Mouse (Mus musculus) lung, embryonic 14.5 days (tissue): ENCODE results near the gene Dpep1. TPM values are rescaled to one million over a fixed set of nuclear protein-coding genes. Genes with fewer than 3 reads are reported as not detected.
"Not testable (repeated sequence)": the region's sequence is repeated elsewhere in the genome, so short reads cannot be mapped to it uniquely, and the experiment has no call there.

Source experiments
- ATAC-seq: fragments of 200-750 bp; cut with Nextera tagmentation; 2 replicates; pipeline ENCODE4 v1.8.0; 2017; ENCODE audit warnings: mild to moderate bottlenecking, moderate TSS enrichment, moderate library complexity; ENCODE audit not compliant: insufficient read depth
- DNase-seq: peaks from one replicate; pipeline ENCODE4 v3.0.0-alpha.2; 2015
- H3K27ac ChIP-seq: fragments of 300-500 bp; sonication (generic); 2 replicates; pipeline ENCODE4 v1.5.1; 2014; ENCODE audit warnings: low read depth, mild to moderate bottlenecking, moderate library complexity
- H3K27me3 ChIP-seq: fragments of 300-500 bp; sonication (generic); 2 replicates; pipeline ENCODE4 v1.6.1; 2014; ENCODE audit warnings: low read length, control low read depth; ENCODE audit not compliant: insufficient read depth
- H3K36me3 ChIP-seq: fragments of 300-500 bp; sonication (generic); 2 replicates; pipeline ENCODE4 v1.6.1; 2014; ENCODE audit warnings: control low read depth; ENCODE audit not compliant: insufficient read depth
- H3K4me1 ChIP-seq: fragments of 300-500 bp; sonication (generic); 2 replicates; pipeline ENCODE4 v1.6.1; 2014; ENCODE audit warnings: antibody characterized with exemption, control low read depth; ENCODE audit not compliant: insufficient read depth
- H3K4me2 ChIP-seq: fragments of 300-500 bp; sonication (generic); 2 replicates; pipeline ENCODE4 v1.6.1; 2014; ENCODE audit warnings: mild to moderate bottlenecking
- H3K4me3 ChIP-seq: fragments of 300-500 bp; sonication (generic); 2 replicates; pipeline ENCODE4 v1.5.1; 2014; ENCODE audit warnings: low read depth, low read length
- H3K9ac ChIP-seq: fragments of 300-500 bp; sonication (generic); 2 replicates; pipeline ENCODE4 v1.6.1; 2014
- H3K9me3 ChIP-seq: fragments of 300-500 bp; sonication (generic); 2 replicates; pipeline ENCODE4 v1.6.1; 2016; ENCODE audit warnings: low read depth, low read length, control low read depth
- CTCF ChIP-seq: IDR thresholded peaks from 2 replicates; pipeline ENCODE4 v1.5.1; 2016; ENCODE audit warnings: antibody characterized with exemption, low read depth
- WGBS: fragments of 180-500 bp; shearing (Covaris S2); extraction: QIAGEN DNeasy Blood & Tissue Kit; methylation state at CpG from one replicate; pipeline ENCODE4 v1.1.7; 2014; 5-methylcytosine and 5-hydroxymethylcytosine counted together
- polyA plus RNA-seq: library from polyadenylated mRNA; unstranded; fragments of >200 nt; fragmentation: Nextera tagmentation; extraction: Ambion mirVana; gene quantifications from 2 replicates; pipeline ENCODE4 v1.2.1, GENCODE M21; 2014

The Dpep1 gene
- polyA plus RNA-seq, 1 experiment from 2014 or later: 1.0 TPM

DNA sequence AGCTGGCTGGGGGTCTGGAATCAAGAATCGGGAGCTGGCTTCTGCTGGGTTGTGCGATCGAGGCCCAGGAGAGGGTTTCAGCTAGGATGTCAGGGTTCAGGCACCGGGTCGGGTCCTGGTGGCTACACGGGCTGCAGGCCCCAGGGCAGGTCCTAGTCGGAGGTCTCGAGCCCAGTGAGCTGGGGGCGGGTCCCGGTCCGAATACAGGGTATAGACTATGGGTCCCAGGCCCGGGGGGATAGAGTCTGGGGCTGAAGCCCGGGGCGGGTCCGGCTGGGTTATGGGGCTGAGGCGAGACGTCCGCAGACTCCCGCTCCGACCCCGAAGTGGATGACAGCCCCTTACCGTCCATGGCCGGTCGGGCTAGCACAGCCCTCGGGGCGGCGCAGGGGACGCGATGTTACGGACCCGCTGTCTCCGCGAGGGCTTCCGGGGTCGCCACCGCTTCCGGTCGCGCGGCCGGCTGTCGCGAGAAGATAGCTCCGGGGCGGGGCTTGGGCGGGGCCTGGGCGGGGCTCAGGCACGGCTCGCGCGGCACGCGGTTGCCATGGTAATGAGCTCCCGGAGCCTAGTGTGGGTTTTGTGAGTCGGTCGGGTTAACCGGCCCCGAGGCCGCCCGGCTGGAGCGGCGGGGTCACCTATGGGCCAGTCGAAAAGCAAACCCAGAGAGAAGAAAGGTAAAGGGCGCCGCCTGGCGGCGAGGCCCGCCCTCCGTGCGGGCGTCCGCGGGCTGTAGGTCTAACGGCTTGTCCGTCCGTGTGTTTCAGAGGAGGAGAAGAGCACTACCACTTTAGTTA lies 26.5 kb downstream of the Dpep1 start, which contains the start of the genes Chmp1a and Spata33:
TSS of gene Chmp1a (minus strand) at position 443 of the 797 bp plus-strand sequence.
TSS of gene Spata33 (plus strand) at position 512 of the 797 bp plus-strand sequence.
- Histone ChIP-seq H3K4me3 (peak within 1 kb of the TSS; percentile 93), H3K4me1 (0 out of 2 replicates have a peak, but pooled peaks cover 4% of the 10 kb centered on the region), H3K27me3 (no peaks in the 10 kb centered on the region), H3K9me3 (no peaks in the 10 kb centered on the region), H3K4me2 (peak within 1 kb of the TSS; percentile 96), H3K27ac (peak within 1 kb of the TSS; percentile 50; the same call in 1 of the 2 replicates), H3K36me3 (peaks cover 25% of the 10 kb centered on the region), H3K9ac (peak within 1 kb of the TSS; percentile 97)
- peak; percentile 95 for DNase-seq
- TF ChIP-seq CTCF: peak; percentile 68
- under 1% methylated on average over 76 of the region's 76 CpGs for whole genome bisulfite sequencing
- peak; percentile 92 for ATAC-seq

DNA sequence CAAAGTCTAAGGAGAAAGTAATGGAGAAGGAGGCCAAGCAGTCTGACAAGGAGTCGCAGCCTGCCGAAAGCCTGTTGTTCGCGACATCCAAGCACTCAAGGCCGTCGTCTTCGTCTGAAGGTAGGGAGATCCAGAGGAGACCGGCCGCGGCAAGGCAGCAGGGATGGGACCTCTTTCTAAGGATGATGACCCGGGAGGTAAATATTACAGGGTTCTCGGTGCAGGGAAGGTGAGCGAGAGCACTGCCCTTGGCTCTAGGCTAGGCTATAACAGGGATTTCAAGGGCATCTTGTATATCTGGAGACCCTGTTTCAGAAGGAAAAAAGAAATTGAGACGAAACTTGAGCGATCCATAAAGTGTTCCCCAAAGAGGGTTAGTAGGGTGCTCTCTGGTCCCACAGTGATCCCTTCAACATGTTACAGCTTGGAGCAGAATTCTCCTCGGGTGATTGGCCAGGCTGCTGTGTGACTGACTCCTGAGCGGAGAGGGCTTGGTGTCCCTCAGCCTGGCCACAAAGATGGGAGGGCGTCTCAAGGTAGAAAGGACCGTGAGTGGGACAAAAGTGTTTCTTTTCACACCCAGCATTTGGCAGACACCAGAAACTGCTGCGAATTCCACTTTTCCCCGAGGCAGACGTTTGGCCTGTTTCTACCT lies 27.2 kb downstream of the Dpep1 start:
- Histone ChIP-seq H3K27me3 (no peaks in the 10 kb centered on the region), H3K4me1 (0 out of 2 replicates have a peak, but pooled peaks cover 4% of the 10 kb centered on the region), H3K4me2 (peak overlapping the region; percentile 96), H3K36me3 (peaks cover 18% of the 10 kb centered on the region), H3K4me3 (peak overlapping the region; percentile 93), H3K9me3 (no peaks in the 10 kb centered on the region), H3K27ac (peak overlapping the region; percentile 46; the same call in 1 of the 2 replicates), H3K9ac (peak overlapping the region; percentile 97)
- no peak for DNase-seq
- 10% methylated on average over 22 of the region's 22 CpGs for WGBS
- no peak for TF ChIP-seq CTCF
- ATAC-seq: no peak; the same call in 1 of the 2 replicates

DNA sequence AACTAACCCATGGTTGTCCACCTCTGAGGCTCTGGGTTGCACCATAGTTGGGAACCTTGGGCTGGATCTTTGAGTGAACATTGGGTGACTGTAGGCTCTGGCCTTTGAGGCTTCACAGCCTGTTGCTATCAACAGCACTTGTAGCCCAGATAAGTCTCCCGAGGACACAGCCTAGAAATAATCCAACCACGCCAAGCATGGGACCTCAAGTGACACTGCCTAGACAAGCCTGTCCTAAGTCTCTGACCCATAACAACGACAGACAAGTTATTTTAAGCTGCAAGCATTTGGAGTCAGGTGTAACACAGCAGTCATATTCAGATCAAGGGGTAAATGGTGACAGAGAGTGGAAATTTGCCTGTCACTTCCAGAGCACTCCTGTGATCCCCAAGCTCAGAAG lies 29.4 kb downstream of the Dpep1 start:
- no peak overlapping the region for H3K9ac ChIP-seq
- no peaks in the 10 kb centered on the region for H3K9me3 ChIP-seq
- no peaks in the 10 kb centered on the region for H3K36me3 ChIP-seq
- no peak overlapping the region for H3K27ac ChIP-seq
- ATAC-seq: no peak
- no peaks in the 10 kb centered on the region for H3K27me3 ChIP-seq
- H3K4me2 ChIP-seq: no peak overlapping the region
- H3K4me1 ChIP-seq: 0 out of 2 replicates have a peak, but pooled peaks cover 4% of the 10 kb centered on the region
- WGBS: 65% methylated on average over 3 of the region's 3 CpGs
- no peak for TF ChIP-seq CTCF
- no peak overlapping the region for H3K4me3 ChIP-seq
- no peak for DNase-seq

GRCm38 (mm10) chr8:123220917-123221316 lies 34.9 kb downstream of the Dpep1 start:
- no peak for ATAC-seq
- peaks cover 6% of the 10 kb centered on the region; the same call in 1 of the 2 replicates for H3K4me1 ChIP-seq
- DNase-seq: peak; percentile 28
- H3K27ac ChIP-seq: no peak overlapping the region
- 62% methylated on average over 1 of the region's 1 CpGs for WGBS
- H3K36me3 ChIP-seq: no peaks in the 10 kb centered on the region
- no peak overlapping the region for H3K4me3 ChIP-seq
- H3K27me3 ChIP-seq: no peaks in the 10 kb centered on the region
- H3K9ac ChIP-seq: no peak overlapping the region
- no peaks in the 10 kb centered on the region for H3K9me3 ChIP-seq
- TF ChIP-seq CTCF: no peak
- H3K4me2 ChIP-seq: no peak overlapping the region

DNA sequence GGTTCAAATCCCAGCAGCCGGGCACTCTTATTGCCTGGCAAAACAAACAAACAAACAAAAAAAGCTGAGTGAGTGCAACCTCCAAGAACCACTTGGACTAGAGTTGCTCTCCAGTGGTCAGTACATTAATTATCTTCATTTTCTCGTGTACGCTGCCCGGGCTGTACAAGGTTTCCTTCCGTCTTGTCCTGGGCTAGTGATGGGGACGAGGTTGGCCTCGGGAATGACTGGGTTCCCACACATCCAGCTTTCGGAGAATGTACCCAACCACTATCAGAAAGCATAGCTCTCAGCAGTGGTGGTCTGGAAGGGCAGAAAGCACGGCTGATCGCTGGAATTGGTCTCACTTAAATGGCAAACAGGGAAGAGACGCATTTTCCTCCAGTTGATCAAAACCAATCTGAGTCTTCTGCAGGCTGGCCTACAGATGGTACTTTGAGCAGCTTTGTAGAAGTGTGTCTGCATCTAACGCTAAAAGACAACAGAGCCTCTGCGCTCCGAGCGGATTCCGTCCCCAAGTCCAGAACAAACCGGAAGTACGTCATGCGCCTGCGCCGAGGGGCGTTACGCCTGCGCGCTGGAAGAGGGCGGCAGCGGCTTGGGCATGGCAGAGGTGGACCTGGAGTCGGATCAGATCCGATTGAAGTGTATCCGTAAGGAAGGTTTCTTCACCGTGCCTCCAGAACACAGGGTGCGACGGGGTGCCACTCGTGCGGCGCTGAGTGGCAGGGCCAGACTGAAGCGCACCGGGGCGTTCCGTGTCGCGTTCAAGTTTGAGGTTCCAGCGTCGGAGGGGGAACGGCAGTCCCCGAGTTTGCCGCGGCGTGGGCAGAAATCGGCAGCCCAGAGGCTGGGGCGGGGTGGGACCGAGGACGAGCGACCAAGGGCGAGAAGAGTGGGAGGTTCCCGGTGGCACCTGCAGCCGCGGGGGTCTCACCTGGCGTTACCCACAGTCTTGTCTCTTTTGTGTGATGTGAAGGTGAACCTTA lies 38.5 kb downstream of the Dpep1 start, which contains the start of gene Cdk10:
TSS of gene Cdk10 (plus strand) at position 565 of the 989 bp plus-strand sequence.
- no peaks in the 10 kb centered on the region for H3K27me3 ChIP-seq
- ATAC-seq (peak; percentile 92), DNase-seq (peak; percentile 98)
- H3K4me1 ChIP-seq: peaks cover 6% of the 10 kb centered on the region; the same call in 1 of the 2 replicates
- H3K9me3 ChIP-seq: no peaks in the 10 kb centered on the region
- peak; percentile 8; the same call in 1 of the 2 replicates for TF ChIP-seq CTCF
- peak within 1 kb of the TSS; percentile 89 for H3K4me3 ChIP-seq
- whole genome bisulfite sequencing: 2% methylated on average over 59 of the region's 59 CpGs
- H3K9ac ChIP-seq: peak within 1 kb of the TSS; percentile 94
- peak within 1 kb of the TSS; percentile 82 for H3K27ac ChIP-seq
- peaks cover 32% of the 10 kb centered on the region for H3K36me3 ChIP-seq
- peak within 1 kb of the TSS; percentile 96 for H3K4me2 ChIP-seq

- no peak overlapping the region for H3K9ac ChIP-seq
- no peaks in the 10 kb centered on the region for H3K9me3 ChIP-seq
- TF ChIP-seq CTCF: no peak
- peaks cover 6% of the 10 kb centered on the region; the same call in 1 of the 2 replicates for H3K4me1 ChIP-seq
- WGBS: 85% methylated on average over 1 of the region's 1 CpGs
- H3K27ac ChIP-seq: no peak overlapping the region
- H3K4me3 ChIP-seq: no peak overlapping the region
- no peak for DNase-seq
- ATAC-seq: no peak
- no peak overlapping the region for H3K4me2 ChIP-seq
- peaks cover 32% of the 10 kb centered on the region for H3K36me3 ChIP-seq
- H3K27me3 ChIP-seq: no peaks in the 10 kb centered on the region
Measured at GRCm38 (mm10) chr8:123228416-123228815, 42.4 kb downstream of the Dpep1 start.

DNA sequence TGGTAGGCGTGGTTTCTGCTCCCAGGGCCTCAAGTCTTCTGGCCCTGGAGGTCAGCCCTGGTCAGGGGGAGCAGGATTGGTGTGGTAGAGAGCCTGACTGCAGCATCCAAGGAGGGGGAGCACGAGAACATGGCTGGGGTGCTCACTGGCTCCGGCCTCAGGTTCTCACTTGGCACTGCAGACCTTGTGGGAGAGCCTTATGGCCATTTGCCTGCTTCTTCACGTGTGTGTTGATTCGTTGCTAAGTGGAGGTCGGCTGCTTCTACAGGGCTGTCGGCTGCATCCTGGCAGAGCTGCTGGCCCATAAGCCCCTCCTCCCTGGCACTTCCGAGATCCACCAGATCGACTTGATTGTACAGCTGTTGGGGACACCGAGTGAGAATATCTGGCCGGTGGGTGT lies 44.3 kb downstream of the Dpep1 start:
- peaks cover 15% of the 10 kb centered on the region; the same call in 1 of the 2 replicates for H3K27me3 ChIP-seq
- ATAC-seq, DNase-seq, H3K27ac ChIP-seq, H3K9ac ChIP-seq, H3K4me1 ChIP-seq, H3K4me2 ChIP-seq, H3K4me3 ChIP-seq, H3K9me3 ChIP-seq: not testable (repeated sequence)
- peaks cover 32% of the 10 kb centered on the region for H3K36me3 ChIP-seq
- 82% methylated on average over 10 of the region's 11 CpGs for WGBS
